Mouse (Mus musculus): Measurements from ENCODE around the gene Gm49601. TPM values are rescaled to one million over a fixed set of nuclear protein-coding genes. Genes with fewer than 3 reads are reported as not detected.

The Gm49601 gene
- polyA plus RNA-seq, 1 experiment = 20.1 TPM

DNA sequence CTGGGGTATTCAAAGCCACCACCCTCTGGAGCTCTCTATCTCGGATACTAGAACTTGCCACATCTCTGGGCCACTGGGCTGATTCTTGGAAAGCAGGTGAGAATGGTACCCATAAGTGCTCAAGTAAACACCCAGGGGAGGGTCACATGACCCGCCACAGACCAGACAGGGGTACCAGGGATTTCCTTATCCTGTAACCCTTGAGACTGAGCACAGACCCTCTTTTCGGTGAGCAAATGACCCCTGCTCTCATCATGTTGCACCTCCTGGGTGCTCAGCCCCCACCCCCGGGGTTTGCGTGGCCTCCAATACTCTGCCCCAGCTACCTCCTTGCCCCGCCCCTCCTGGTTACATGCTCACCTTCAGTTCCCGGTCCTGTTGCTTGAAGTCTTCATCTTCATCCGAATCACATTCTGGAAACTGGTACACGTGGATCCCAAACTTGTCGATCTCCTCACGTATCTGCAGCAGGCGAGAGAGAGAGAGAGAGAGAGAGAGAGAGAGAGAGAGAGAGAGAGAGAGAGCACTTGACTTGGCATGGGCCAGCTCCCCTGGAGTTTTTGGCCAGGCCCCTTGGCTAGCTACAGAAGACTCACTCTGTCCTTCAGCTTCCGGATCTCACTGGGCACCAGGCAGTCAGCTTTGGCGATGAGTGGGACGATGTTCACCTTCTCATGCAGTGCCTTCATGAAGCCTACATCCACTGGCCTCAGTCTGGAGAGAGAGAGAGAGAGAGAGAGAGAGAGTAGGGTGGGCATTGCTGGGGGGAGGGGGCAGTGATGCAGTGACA, 2.3 kb downstream of the Gm49601 start:
- Histone ChIP-seq H3K27ac (ENCODE audit: insufficient read depth, low read length) (no peak overlapping the region), H3K4me3 (ENCODE audit: insufficient read depth, low read length) (no peak overlapping the region), H3K4me1 (ENCODE audit: control insufficient read depth, insufficient read depth, low read length) (0 out of 2 replicates have a peak, but pooled peaks cover 4% of the 10 kb centered on the region)
- no peak for TF ChIP-seq CTCF (IDR thresholded peaks at IDR 0.05; ENCODE audit: borderline replicate concordance, insufficient read depth, low read length)
- no peak for TF ChIP-seq POLR2A (IDR thresholded peaks at IDR 0.05; ENCODE audit: low read depth, low read length)

DNA sequence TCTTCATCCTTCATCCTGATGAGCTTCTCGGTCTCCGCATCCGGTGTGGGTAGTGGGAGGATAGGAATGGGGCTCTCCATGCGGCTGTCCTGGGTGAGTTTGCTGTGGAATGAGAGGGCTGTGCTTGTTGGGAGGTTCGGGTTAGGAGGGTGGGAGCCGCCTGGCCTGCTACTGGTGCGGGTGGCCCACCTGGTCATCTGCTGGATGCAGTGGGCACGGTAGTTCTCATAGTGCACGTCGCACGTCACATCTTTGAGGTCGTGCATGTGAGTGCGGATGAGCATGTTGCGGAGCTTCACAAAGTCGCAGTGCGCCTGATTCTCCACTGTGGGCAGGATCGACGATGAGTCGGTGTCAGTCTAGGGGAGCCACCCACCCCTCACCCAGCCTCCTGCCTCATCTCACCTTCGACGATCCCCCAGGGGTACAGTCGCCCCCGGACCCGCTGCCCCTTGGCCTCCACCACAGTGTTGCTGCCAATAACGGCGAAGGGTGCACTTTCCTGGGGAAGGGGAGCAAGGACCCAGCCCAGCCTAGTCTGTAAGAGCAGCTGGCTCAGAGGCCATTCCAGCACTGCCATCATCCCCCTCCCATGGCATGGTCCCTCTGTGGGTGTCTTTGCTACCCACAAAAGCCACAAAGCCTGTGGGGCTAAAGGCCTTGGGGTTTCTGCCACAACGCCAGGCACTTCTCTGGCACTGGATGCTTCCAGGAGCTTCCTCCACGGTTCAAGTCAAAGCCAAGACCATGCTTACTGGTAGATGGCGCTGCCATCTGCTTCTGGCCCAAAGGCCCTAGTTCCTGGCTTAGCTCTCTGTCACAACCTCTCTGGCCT, 3.1 kb downstream of the Gm49601 start:
- 0 out of 2 replicates have a peak, but pooled peaks cover 4% of the 10 kb centered on the region for H3K4me1 ChIP-seq (ENCODE audit: control insufficient read depth, insufficient read depth, low read length)
- H3K27ac ChIP-seq (ENCODE audit: insufficient read depth, low read length) = no peak overlapping the region
- no peak overlapping the region for H3K4me3 ChIP-seq (ENCODE audit: insufficient read depth, low read length)
- no peak for TF ChIP-seq POLR2A (IDR thresholded peaks at IDR 0.05; ENCODE audit: low read depth, low read length)
- no peak for TF ChIP-seq CTCF (IDR thresholded peaks at IDR 0.05; ENCODE audit: borderline replicate concordance, insufficient read depth, low read length)

DNA sequence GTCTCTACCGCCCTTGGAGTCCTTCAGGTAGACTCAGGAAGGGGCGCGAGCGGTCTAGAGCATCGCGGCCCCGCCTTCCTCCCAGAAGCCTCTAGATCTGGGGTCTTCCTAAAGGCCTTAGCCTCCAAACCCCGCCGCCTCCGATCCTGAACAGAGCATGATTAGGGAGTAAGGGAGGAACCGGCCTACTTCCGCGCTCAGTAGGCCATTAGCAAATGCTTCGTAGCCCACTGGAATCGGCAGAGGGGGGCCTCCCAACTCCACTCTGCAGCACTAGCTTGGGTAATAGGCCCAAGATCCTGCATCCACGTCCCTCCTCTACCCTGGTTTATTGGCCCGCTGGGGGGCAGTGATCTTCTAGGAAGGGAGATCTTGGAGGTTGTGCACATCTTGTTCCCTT, 4.2 kb downstream of the Gm49601 start, which contains the start of gene Gp1bb:
Gp1bb (minus strand) TSS at position 385 of the 400 bp plus-strand sequence.
- TF ChIP-seq CTCF (IDR thresholded peaks at IDR 0.05; ENCODE audit: borderline replicate concordance, insufficient read depth, low read length) = no peak
- no peak for TF ChIP-seq POLR2A (IDR thresholded peaks at IDR 0.05; ENCODE audit: low read depth, low read length)
- Histone ChIP-seq H3K4me1 (ENCODE audit: control insufficient read depth, insufficient read depth, low read length) (0 out of 2 replicates have a peak, but pooled peaks cover 4% of the 10 kb centered on the region), H3K27ac (ENCODE audit: insufficient read depth, low read length) (no peak within 1 kb of the TSS), H3K4me3 (ENCODE audit: insufficient read depth, low read length) (no peak within 1 kb of the TSS)

DNA sequence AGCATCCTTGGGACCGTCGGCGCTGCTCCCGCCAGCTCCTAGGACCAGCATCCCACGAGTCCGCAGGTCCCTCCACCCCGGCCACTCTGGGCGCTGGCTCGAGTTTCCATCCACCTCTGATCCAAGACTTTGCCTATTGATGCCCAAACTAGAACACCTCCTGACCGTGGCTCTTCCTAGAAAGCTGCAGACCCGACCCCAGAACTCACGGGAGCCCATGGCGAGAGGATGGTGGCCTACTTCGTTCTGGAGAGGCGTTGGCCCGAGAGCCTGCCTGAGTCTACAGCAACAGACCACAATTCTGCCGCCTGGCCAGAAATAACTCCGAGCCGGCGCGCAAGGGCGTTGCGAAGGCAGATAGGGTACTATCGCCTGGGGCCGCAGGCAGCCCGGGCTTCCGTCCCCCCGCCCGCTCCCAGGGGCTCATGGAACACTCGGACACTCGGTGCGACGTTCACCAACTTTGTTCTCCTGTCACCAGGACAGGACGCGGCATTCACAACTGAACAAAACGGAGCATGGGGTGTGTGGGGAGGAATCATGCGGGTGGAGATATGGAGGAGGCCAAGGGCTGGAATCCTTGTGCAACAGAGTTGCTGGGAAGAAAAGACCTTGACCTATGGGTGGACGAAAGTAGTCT, 4.7 kb downstream of the Gm49601 start:
- H3K4me3 ChIP-seq (ENCODE audit: insufficient read depth, low read length) = no peak overlapping the region
- H3K27ac ChIP-seq (ENCODE audit: insufficient read depth, low read length) = no peak overlapping the region
- TF ChIP-seq POLR2A (IDR thresholded peaks at IDR 0.05; ENCODE audit: low read depth, low read length) = no peak
- TF ChIP-seq CTCF (IDR thresholded peaks at IDR 0.05; ENCODE audit: borderline replicate concordance, insufficient read depth, low read length) = no peak
- 0 out of 2 replicates have a peak, but pooled peaks cover 4% of the 10 kb centered on the region for H3K4me1 ChIP-seq (ENCODE audit: control insufficient read depth, insufficient read depth, low read length)

DNA sequence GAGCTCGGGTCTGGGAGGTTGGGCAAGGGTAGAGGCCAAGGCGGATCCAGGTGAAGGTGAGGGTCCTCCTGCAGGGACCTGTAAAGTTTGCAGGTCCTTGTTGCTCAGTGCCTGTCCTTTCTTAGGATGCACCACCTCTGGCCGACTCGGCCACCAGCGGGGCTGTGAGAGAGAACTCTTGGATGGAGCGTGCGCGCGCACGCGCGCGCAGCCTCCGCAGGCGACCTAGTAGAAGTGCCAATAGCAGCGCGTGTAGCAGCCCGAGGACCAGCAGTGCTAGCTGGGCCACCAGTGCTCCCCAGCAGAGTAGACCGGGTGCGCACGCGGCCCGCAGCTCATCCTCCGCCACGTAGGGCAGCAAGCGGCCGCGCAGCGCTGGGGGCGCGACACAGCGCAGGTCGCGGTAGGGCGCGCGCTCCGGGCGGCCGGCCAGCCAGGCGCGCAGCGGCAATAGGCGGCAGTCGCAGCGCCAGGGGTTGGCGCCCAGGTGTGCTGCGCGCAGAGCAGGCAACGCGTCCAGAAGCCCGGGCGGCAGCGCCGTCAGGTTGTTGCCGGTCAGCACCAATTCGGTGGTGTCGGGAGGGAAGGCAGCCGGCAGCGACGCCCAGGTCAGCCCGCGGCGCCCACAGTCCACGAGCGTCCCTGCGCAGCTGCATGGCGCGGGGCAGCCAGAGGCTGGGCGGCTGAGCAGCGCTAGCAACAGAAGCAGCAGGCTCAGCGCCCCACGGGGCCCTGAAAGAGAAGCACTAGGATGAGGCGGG, 5.4 kb downstream of the Gm49601 start:
- Histone ChIP-seq H3K4me3 (ENCODE audit: insufficient read depth, low read length) (no peak overlapping the region), H3K4me1 (ENCODE audit: control insufficient read depth, insufficient read depth, low read length) (0 out of 2 replicates have a peak, but pooled peaks cover 2% of the 10 kb centered on the region), H3K27ac (ENCODE audit: insufficient read depth, low read length) (no peak overlapping the region)
- TF ChIP-seq POLR2A (IDR thresholded peaks at IDR 0.05; ENCODE audit: low read depth, low read length) = no peak
- no peak for TF ChIP-seq CTCF (IDR thresholded peaks at IDR 0.05; ENCODE audit: borderline replicate concordance, insufficient read depth, low read length)

DNA sequence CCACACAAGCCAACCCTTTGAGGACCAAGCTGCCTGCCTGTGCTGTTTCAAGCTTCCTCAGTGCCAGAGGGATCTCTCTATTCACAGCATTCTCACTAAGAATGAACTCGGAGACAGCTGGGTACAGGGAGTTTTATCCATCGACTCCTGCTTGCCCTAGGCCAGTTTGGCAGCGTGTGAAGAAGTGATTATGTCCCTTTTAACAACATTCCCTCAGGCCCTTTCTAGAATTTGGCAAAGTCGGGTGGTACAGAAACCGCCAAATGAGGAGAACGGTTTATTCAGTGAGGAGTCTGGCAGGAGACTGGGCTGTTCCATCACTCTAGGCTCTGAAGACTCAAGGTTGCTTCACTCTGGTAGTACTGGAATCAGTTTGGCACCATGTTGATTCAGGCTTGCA, 6.0 kb downstream of the Gm49601 start:
- Histone ChIP-seq H3K4me1 (ENCODE audit: control insufficient read depth, insufficient read depth, low read length) (no peaks in the 10 kb centered on the region), H3K27ac (ENCODE audit: insufficient read depth, low read length) (no peak overlapping the region), H3K4me3 (ENCODE audit: insufficient read depth, low read length) (no peak overlapping the region)
- no peak for TF ChIP-seq POLR2A (IDR thresholded peaks at IDR 0.05; ENCODE audit: low read depth, low read length)

DNA sequence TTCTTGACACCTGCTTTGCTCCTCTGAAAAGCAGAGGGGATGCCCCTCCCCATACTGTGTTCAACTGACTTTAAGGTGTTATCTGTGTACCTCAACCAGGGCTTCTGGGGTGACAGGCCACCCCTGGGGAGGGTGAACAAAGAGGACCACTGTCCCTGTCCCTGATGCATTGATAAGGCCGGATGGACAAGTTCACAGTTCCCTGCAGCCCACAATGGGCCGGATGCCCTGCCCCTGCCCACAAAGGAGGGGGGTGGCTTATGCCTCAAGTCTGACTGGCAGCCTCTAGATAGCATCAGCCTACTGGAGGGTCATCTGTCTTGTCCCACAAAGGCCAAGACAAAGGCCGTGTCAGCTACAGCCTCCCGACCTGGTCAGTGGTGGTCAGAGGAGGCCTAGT, 7.1 kb downstream of the Gm49601 start:
- Histone ChIP-seq H3K27ac (ENCODE audit: insufficient read depth, low read length) (no peak overlapping the region), H3K4me1 (ENCODE audit: control insufficient read depth, insufficient read depth, low read length) (no peaks in the 10 kb centered on the region), H3K4me3 (ENCODE audit: insufficient read depth, low read length) (no peak overlapping the region)
- TF ChIP-seq POLR2A (IDR thresholded peaks at IDR 0.05; ENCODE audit: low read depth, low read length) = no peak
- TF ChIP-seq CTCF (IDR thresholded peaks at IDR 0.05; ENCODE audit: borderline replicate concordance, insufficient read depth, low read length) = no peak

DNA sequence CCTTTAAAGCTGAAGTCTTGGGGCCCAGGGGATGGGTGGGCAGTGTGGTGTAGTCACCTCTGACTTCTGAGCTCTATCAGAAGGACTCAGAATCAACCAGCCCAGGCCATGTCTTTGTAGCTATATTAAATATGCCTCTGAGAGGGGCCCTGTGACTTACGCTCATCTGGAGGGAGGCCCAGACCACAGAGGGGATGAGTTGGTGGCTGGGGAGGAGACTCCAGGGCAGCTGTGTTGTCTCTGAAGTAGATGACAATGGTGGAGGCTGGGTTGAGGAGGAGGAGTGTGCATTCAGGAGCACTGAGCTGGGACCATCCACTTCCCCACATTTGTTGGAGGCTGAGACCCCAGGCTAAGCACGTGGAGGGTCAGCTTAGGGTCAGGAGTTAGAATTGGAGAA, 7.9 kb downstream of the Gm49601 start:
- H3K4me1 ChIP-seq (ENCODE audit: control insufficient read depth, insufficient read depth, low read length) = no peaks in the 10 kb centered on the region
- TF ChIP-seq CTCF (IDR thresholded peaks at IDR 0.05; ENCODE audit: borderline replicate concordance, insufficient read depth, low read length) (no peak), POLR2A (IDR thresholded peaks at IDR 0.05; ENCODE audit: low read depth, low read length) (no peak)
- H3K4me3 ChIP-seq (ENCODE audit: insufficient read depth, low read length) = no peak overlapping the region
- no peak overlapping the region for H3K27ac ChIP-seq (ENCODE audit: insufficient read depth, low read length)
